Mouse (Mus musculus) brain, embryonic 18.5 days (tissue): ENCODE measurements around the gene Dnajb3.
"Not testable (repeated sequence)": the region's sequence is repeated elsewhere in the genome, so short reads cannot be mapped to it uniquely, and the experiment has no call there.

ENCODE experiments used
- DNase-seq: peaks from one replicate; pipeline ENCODE4 v3.0.0-alpha.2; 2012; ENCODE audit warnings: low read depth, low spot score

Dnajb3 gene

GRCm38 (mm10) chr1:88215466-88216380, 10.1 kb upstream of the Dnajb3 start:
- DNase-seq, result no peak

- no peak for DNase-seq
These were observed 8.9 kb upstream of the Dnajb3 start for GRCm38 (mm10) chr1:88214462-88214952.

- no peak for DNase-seq
These were observed 8.3 kb upstream of the Dnajb3 start for GRCm38 (mm10) chr1:88213766-88214461.

- DNase-seq, result no peak
These were observed 7.5 kb upstream of the Dnajb3 start for GRCm38 (mm10) chr1:88213061-88213460.

- no peak for DNase-seq
These were observed 6.9 kb upstream of the Dnajb3 start for GRCm38 (mm10) chr1:88212341-88213045.

- DNase-seq, result no peak
These were observed 6.2 kb upstream of the Dnajb3 start, which contains the start of gene Ugt1a1 for GRCm38 (mm10) chr1:88211812-88212211. Gene Ugt1a1 (plus strand): TSS chr1:88211959.

GRCm38 (mm10) chr1:88206843-88207479, 1.4 kb upstream of the Dnajb3 start:
- no peak for DNase-seq

GRCm38 (mm10) chr1:88200456-88200855, 5.1 kb downstream of the Dnajb3 start, which contains the start of gene Ugt1a2:
Gene Ugt1a2 (plus strand): TSS chr1:88200601.
- DNase-seq, result no peak

- no peak for DNase-seq
These were observed 5.6 kb downstream of the Dnajb3 start for GRCm38 (mm10) chr1:88199996-88200395.

- no peak for DNase-seq
These were observed 8.1 kb downstream of the Dnajb3 start for GRCm38 (mm10) chr1:88197443-88197842.

- DNase-seq, result no peak
These were observed 9.9 kb downstream of the Dnajb3 start for GRCm38 (mm10) chr1:88195687-88196086.

GRCm38 (mm10) chr1:88192136-88192535, 13.4 kb downstream of the Dnajb3 start:
- DNase-seq, result no peak

- no peak for DNase-seq
These were observed 19.2 kb downstream of the Dnajb3 start for GRCm38 (mm10) chr1:88186325-88186935.

- no peak for DNase-seq
These were observed 25.9 kb downstream of the Dnajb3 start for GRCm38 (mm10) chr1:88179657-88180056.

- not testable (repeated sequence) for DNase-seq
These were observed 33.4 kb downstream of the Dnajb3 start for GRCm38 (mm10) chr1:88172190-88172589.

GRCm38 (mm10) chr1:88165711-88166110, 39.9 kb downstream of the Dnajb3 start, which contains the start of gene Ugt1a5:
Gene Ugt1a5 (plus strand): TSS chr1:88166012.
- DNase-seq, result no peak

- no peak for DNase-seq
These were observed 47.2 kb downstream of the Dnajb3 start for GRCm38 (mm10) chr1:88158430-88158829.
